Mouse (Mus musculus) midbrain, postnatal 0 days (tissue): ENCODE results near the gene Lhfpl2. TPM values are rescaled to one million over a fixed set of nuclear protein-coding genes. Genes with fewer than 3 reads are reported as not detected.

Experiments
- ATAC-seq: fragments of 200-750 bp; cut with Nextera tagmentation; 2 replicates; pipeline ENCODE4 v1.8.0; 2017; ENCODE audit warnings: moderate number of reproducible peaks, mild to moderate bottlenecking, moderate TSS enrichment, moderate library complexity; ENCODE audit not compliant: low FRiP score
- DNase-seq: peaks from one replicate; pipeline ENCODE4 v3.0.0-alpha.2; 2015; ENCODE audit warnings: low spot score
- H3K27ac ChIP-seq: fragments of 300-500 bp; sonication (generic); 2 replicates; pipeline ENCODE4 v1.5.1; 2014; ENCODE audit warnings: low read depth, mild to moderate bottlenecking, low read length, mixed read lengths
- H3K27me3 ChIP-seq: fragments of 300-500 bp; sonication (generic); 2 replicates; pipeline ENCODE4 v1.6.1; 2014; ENCODE audit warnings: low read length, control low read depth, mixed read lengths; ENCODE audit not compliant: insufficient read depth
- H3K36me3 ChIP-seq: fragments of 300-500 bp; sonication (generic); 2 replicates; pipeline ENCODE4 v1.6.1; 2014; ENCODE audit warnings: low read length, control low read depth, mixed read lengths; ENCODE audit not compliant: insufficient read depth
- H3K4me1 ChIP-seq: fragments of 300-500 bp; sonication (generic); 2 replicates; pipeline ENCODE4 v1.6.1; 2014; ENCODE audit warnings: mild to moderate bottlenecking, control low read depth, antibody characterized with exemption, low read length, mixed read lengths; ENCODE audit not compliant: insufficient read depth
- H3K4me2 ChIP-seq: fragments of 300-500 bp; sonication (generic); 2 replicates; pipeline ENCODE4 v1.6.1; 2014; ENCODE audit warnings: low read depth, mild to moderate bottlenecking, low read length, mixed read lengths; ENCODE audit not compliant: poor library complexity, severe bottlenecking
- H3K4me3 ChIP-seq: fragments of 300-500 bp; sonication (generic); 2 replicates; pipeline ENCODE4 v1.5.1; 2014; ENCODE audit warnings: low read depth, mild to moderate bottlenecking, low read length, moderate library complexity
- H3K9ac ChIP-seq: fragments of 300-500 bp; sonication (generic); replicated peaks from 2 replicates; pipeline ENCODE4 v1.6.1; 2014; ENCODE audit warnings: mild to moderate bottlenecking, low read length, moderate library complexity, mixed read lengths; ENCODE audit not compliant: poor library complexity, severe bottlenecking
- H3K9me3 ChIP-seq: fragments of 300-500 bp; sonication (generic); 2 replicates; pipeline ENCODE4 v1.6.1; 2016; ENCODE audit warnings: low read length, control low read depth
- CTCF ChIP-seq: IDR thresholded peaks from 2 replicates; pipeline ENCODE4 v1.5.1; 2016; ENCODE audit warnings: antibody characterized with exemption, mild to moderate bottlenecking
- WGBS: fragments of 180-500 bp; shearing (Covaris S2); extraction: QIAGEN DNeasy Blood & Tissue Kit; methylation state at CpG from one replicate; pipeline ENCODE4 v1.1.7; 2014; 5-methylcytosine and 5-hydroxymethylcytosine counted together
- polyA plus RNA-seq: library from polyadenylated mRNA; unstranded; fragments of >200 nt; fragmentation: Nextera tagmentation; extraction: Ambion mirVana; gene quantifications from 2 replicates; pipeline ENCODE4 v1.2.1, GENCODE M21; 2015
- total RNA-seq: library from RNA; depleted of rRNA; stranded (reverse); fragments of >200 nt; gene quantifications from 2 replicates; pipeline ENCODE4 v1.2.3, GENCODE M21; 2014

Gene Lhfpl2
- total and polyA plus RNA-seq, 2 experiments from 2014 or later = 10.7 to 23.9 TPM

GRCm38 (mm10) chr13:94064571-94064970 is 7.0 kb downstream of the Lhfpl2 start:
- H3K4me3 ChIP-seq = no peak overlapping the region
- ATAC-seq (no peak), DNase-seq (no peak)
- WGBS = 47% methylated on average over 7 of the region's 7 CpGs
- no peaks in the 10 kb centered on the region for H3K36me3 ChIP-seq
- H3K4me2 ChIP-seq = no peak overlapping the region
- no peaks in the 10 kb centered on the region for H3K4me1 ChIP-seq
- H3K27me3 ChIP-seq = peaks cover 4% of the 10 kb centered on the region; the same call in 1 of the 2 replicates
- H3K9me3 ChIP-seq = no peaks in the 10 kb centered on the region
- no peak for TF ChIP-seq CTCF
- no peak overlapping the region for H3K27ac ChIP-seq
- no peak overlapping the region for H3K9ac ChIP-seq

GRCm38 (mm10) chr13:94065276-94066050 is 7.9 kb downstream of the Lhfpl2 start:
- Histone ChIP-seq H3K27ac (no peak overlapping the region), H3K9me3 (no peaks in the 10 kb centered on the region), H3K9ac (no peak overlapping the region; the same call in 1 of the 2 replicates), H3K36me3 (no peaks in the 10 kb centered on the region), H3K27me3 (no peaks in the 10 kb centered on the region), H3K4me2 (no peak overlapping the region), H3K4me3 (no peak overlapping the region), H3K4me1 (no peaks in the 10 kb centered on the region)
- ATAC-seq = no peak
- TF ChIP-seq CTCF = no peak
- DNase-seq = no peak
- WGBS = 42% methylated on average over 11 of the region's 11 CpGs

- 0 out of 2 replicates have a peak, but pooled peaks cover 2% of the 10 kb centered on the region for H3K9me3 ChIP-seq
- no peak overlapping the region for H3K4me3 ChIP-seq
- H3K27ac ChIP-seq = no peak overlapping the region
- TF ChIP-seq CTCF = no peak
- no peaks in the 10 kb centered on the region for H3K27me3 ChIP-seq
- H3K4me1 ChIP-seq = no peaks in the 10 kb centered on the region
- no peak overlapping the region for H3K4me2 ChIP-seq
- DNase-seq = no peak
- 92% methylated on average over 5 of the region's 5 CpGs for WGBS
- no peaks in the 10 kb centered on the region for H3K36me3 ChIP-seq
- no peak for ATAC-seq
- H3K9ac ChIP-seq = no peak overlapping the region
Observed at GRCm38 (mm10) chr13:94066626-94067275, 9.2 kb downstream of the Lhfpl2 start.

DNA sequence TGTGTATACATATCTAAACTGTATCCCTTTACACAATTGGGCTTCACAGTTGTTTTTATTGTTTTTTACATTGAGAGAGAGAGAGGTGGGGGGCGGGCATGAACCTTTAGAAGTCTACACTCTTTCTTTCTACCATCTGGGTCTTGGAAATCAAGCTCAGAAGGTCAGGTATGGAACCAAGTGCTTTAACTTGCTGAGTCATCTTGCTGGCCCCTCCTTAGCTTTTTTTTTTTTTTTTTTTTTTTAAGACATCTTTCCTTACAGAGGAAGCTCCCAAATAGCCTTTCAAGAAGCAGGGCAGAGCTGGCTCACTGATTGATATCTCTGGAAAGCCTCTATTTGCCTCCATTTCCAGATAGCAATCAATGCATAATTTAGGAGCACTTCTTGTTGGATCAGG is 10.7 kb downstream of the Lhfpl2 start:
- no peak for TF ChIP-seq CTCF
- no peaks in the 10 kb centered on the region for H3K27me3 ChIP-seq
- no peaks in the 10 kb centered on the region for H3K36me3 ChIP-seq
- ATAC-seq (no peak), DNase-seq (no peak)
- 100% methylated on average over 1 of the region's 1 CpGs for WGBS
- H3K4me3 ChIP-seq = no peak overlapping the region
- no peak overlapping the region for H3K9ac ChIP-seq
- no peak overlapping the region for H3K4me2 ChIP-seq
- H3K9me3 ChIP-seq = 0 out of 2 replicates have a peak, but pooled peaks cover 2% of the 10 kb centered on the region
- H3K27ac ChIP-seq = no peak overlapping the region
- H3K4me1 ChIP-seq = no peaks in the 10 kb centered on the region

- H3K36me3 ChIP-seq = no peaks in the 10 kb centered on the region
- no peak overlapping the region for H3K4me2 ChIP-seq
- no peak overlapping the region for H3K27ac ChIP-seq
- no peak for TF ChIP-seq CTCF
- ATAC-seq = no peak
- H3K9ac ChIP-seq = no peak overlapping the region
- H3K27me3 ChIP-seq = no peaks in the 10 kb centered on the region
- no peak overlapping the region for H3K4me3 ChIP-seq
- H3K4me1 ChIP-seq = no peaks in the 10 kb centered on the region
- no peak for DNase-seq
- H3K9me3 ChIP-seq = 0 out of 2 replicates have a peak, but pooled peaks cover 2% of the 10 kb centered on the region
- 30% methylated on average over 16 of the region's 16 CpGs for WGBS
Observed at GRCm38 (mm10) chr13:94069421-94070307, 12.1 kb downstream of the Lhfpl2 start.
